Comparison of ENCODE assay signal across 11 mouse cellular contexts in the genomic region with DNA sequence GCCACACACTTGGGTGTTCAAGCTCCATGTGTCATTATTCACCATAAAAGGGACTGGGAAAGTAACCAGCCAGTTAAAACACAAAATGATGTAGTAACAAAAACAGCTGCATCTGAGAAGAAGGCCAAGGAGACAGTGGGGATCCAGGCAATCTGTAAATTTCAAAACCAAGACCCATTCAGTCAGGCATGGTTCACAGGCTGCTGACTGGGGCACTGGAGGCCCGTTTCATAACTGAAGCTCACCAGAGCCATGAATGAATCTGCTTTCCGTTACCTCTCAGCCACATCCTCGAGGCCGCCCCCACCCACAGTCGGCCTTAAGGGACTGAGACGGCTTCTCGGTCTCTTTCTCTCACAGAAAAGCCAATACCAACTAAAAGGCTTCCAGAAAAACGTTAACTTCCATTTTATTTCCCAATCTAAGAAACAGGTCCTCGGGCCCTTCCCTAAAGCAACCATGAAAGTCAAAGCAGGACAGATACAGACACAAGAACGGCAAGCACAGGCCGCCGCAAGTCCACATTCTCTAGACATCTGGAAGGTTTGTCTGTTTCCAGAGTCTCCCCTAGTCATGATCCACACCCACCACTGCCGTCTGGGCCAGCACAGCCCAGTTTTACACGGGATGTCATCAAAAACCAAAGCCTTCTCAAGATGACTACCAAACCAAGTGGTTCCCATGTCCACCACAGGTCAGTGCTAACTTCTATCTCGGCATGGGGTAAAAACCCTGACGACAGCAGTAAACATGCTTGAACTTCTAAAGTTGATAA. TPM values are rescaled to one million over a fixed set of nuclear protein-coding genes. Genes with fewer than 3 reads are reported as not detected.
DNase-seq lines count a peak whose midpoint lies in the region; ATAC-seq and TF ChIP-seq lines count a peak whose summit lies in the region.
"Had no signal": no experiment of that assay in that cellular context is flagged by ENCODE, and none has a peak within 500 bp of the region (broad histone marks: within the 10 kb centered on the region; RNA-seq: fewer than 3 reads in every experiment).

No protein-coding gene starts in this region.

- no peaks in the 10 kb centered on the region for H3K27me3 ChIP-seq in E14TG2a.4 (ENCODE audit: insufficient read depth, low read length)
- H3K27me3 ChIP-seq in embryonic facial prominence, embryonic 14.5 days (replicated peaks; ENCODE audit: control insufficient read depth, insufficient read depth, low read length) = no peaks in the 10 kb centered on the region
- H3K27me3 ChIP-seq in limb, embryonic 15.5 days = no peaks in the 10 kb centered on the region
- H3K27me3 ChIP-seq: embryonic facial prominence, embryonic 15.5 days; Patski had no signal

- H3K4me1 ChIP-seq in E14TG2a.4 (replicated peaks; ENCODE audit: low read depth, low read length) = peaks cover 79% of the 10 kb centered on the region
- H3K4me1 ChIP-seq in embryonic facial prominence, embryonic 14.5 days (ENCODE audit: control insufficient read depth, insufficient read depth, low read length) = peaks cover 26% of the 10 kb centered on the region
- H3K4me1 ChIP-seq in limb, embryonic 15.5 days = peaks cover 36% of the 10 kb centered on the region

- H3K9ac ChIP-seq in embryonic facial prominence, embryonic 14.5 days (ENCODE audit: low read depth, low read length) = no peak overlapping the region
- no peak overlapping the region for H3K9ac ChIP-seq in limb, embryonic 15.5 days
- H3K9ac ChIP-seq: embryonic facial prominence, embryonic 15.5 days had no signal

- 0 out of 2 replicates have a peak overlapping the region, but pooled peaks have one; percentile 5 for H3K4me3 ChIP-seq in E14TG2a.4 (replicated peaks; ENCODE audit: low read length)
- no peak overlapping the region for H3K4me3 ChIP-seq in embryonic facial prominence, embryonic 14.5 days (ENCODE audit: low read depth, low read length)
- H3K4me3 ChIP-seq in limb, embryonic 15.5 days = no peak overlapping the region
- H3K4me3 ChIP-seq: embryonic facial prominence, embryonic 15.5 days had no signal

- no peaks in the 10 kb centered on the region for H3K9me3 ChIP-seq in E14TG2a.4 (ENCODE audit: low read length)
- 0 out of 2 replicates have a peak, but pooled peaks cover 3% of the 10 kb centered on the region for H3K9me3 ChIP-seq in embryonic facial prominence, embryonic 14.5 days (ENCODE audit: control insufficient read depth, low read length)
- H3K9me3 ChIP-seq in limb, embryonic 15.5 days = no peaks in the 10 kb centered on the region
- H3K9me3 ChIP-seq: embryonic facial prominence, embryonic 15.5 days had no signal

- H3K36me3 ChIP-seq in E14TG2a.4 (ENCODE audit: insufficient read depth, low read length) = peaks cover 33% of the 10 kb centered on the region
- H3K36me3 ChIP-seq in embryonic facial prominence, embryonic 14.5 days (ENCODE audit: control insufficient read depth, insufficient read depth, low read length) = no peaks in the 10 kb centered on the region
- 0 out of 2 replicates have a peak, but pooled peaks cover 2% of the 10 kb centered on the region for H3K36me3 ChIP-seq in limb, embryonic 15.5 days
- H3K36me3 ChIP-seq: embryonic facial prominence, embryonic 15.5 days had no signal

- 48% methylated on average over 16 of the region's 16 CpGs for WGBS in embryonic facial prominence, embryonic 14.5 days
- WGBS in limb, embryonic 15.5 days = 48% methylated on average over 16 of the region's 16 CpGs

- DNase-seq in kidney, postnatal 10 days = peak; percentile 52
- DNase-seq in kidney, adult 18-20 months = no peak
- no peak for DNase-seq in embryonic facial prominence, embryonic 14.5 days (ENCODE audit: low spot score)
- no peak for DNase-seq in urinary bladder, postnatal 14 days (ENCODE audit: low spot score)
- DNase-seq in right cerebral cortex, postnatal 14 days = no peak
- DNase-seq: gastrocnemius, postnatal 36 days; thymus, postnatal 36 days had no signal

- ATAC-seq in embryonic facial prominence, embryonic 14.5 days (ENCODE audit: low read depth) = no peak
- ATAC-seq in limb, embryonic 15.5 days (ENCODE audit: insufficient number of reproducible peaks, low FRiP score, low TSS enrichment, low read depth) = no peak
- ATAC-seq: Patski had no signal

- TF ChIP-seq CTCF in E14TG2a.4 (conservative IDR thresholded peaks at IDR 0.05; ENCODE audit: low read length) = no peak

- no peak overlapping the region; the same call in 1 of the 2 replicates for H3K4me2 ChIP-seq in embryonic facial prominence, embryonic 14.5 days (ENCODE audit: low read depth, low read length)
- H3K4me2 ChIP-seq in limb, embryonic 15.5 days = no peak overlapping the region
- H3K4me2 ChIP-seq: embryonic facial prominence, embryonic 15.5 days had no signal

- peak overlapping the region; percentile 57; the same call in 1 of the 2 replicates for H3K27ac ChIP-seq in embryonic facial prominence, embryonic 14.5 days (replicated peaks; ENCODE audit: low read depth, low read length)
- peak overlapping the region; percentile 61; the same call in 1 of the 2 replicates for H3K27ac ChIP-seq in limb, embryonic 15.5 days
- H3K27ac ChIP-seq: embryonic facial prominence, embryonic 15.5 days had no signal

RNA-seq across cellular contexts. Expression of gene Lamc1, which starts 14.9 kb away (rescaled TPM):
- polyA plus RNA-seq in embryonic facial prominence, embryonic 14.5 days (2014; fragmentation: Nextera tagmentation; extraction: Ambion mirVana) = 87.8 and 98.5 TPM in 2 replicates
- polyA plus RNA-seq in limb, embryonic 15.5 days (2015; fragmentation: Nextera tagmentation; extraction: Ambion mirVana) = 47.1 and 52.0 TPM in 2 replicates
